Mouse (Mus musculus) ES-Bruce4 (cell line): ENCODE measurements at regions not wholly inside any gene's neighbourhood (a gene's known extent, or its start where the extent isn't known, plus 50 kb on each side); places are given as distances from the start of the nearest gene placed in this dataset.

Experiments
- CTCF ChIP-seq: IDR thresholded peaks from one replicate; pipeline ENCODE4 v1.8.1; 2011; ENCODE audit warnings: low read depth, low read length
- EP300 ChIP-seq: IDR thresholded peaks from 2 replicates; pipeline ENCODE4 v1.6.1; 2011; ENCODE audit warnings: low read depth, low read length; ENCODE audit not compliant: insufficient read depth
- POLR2A ChIP-seq: IDR thresholded peaks from one replicate; pipeline ENCODE4 v1.8.1; 2011; ENCODE audit warnings: low read length; ENCODE audit not compliant: insufficient read depth

- TF ChIP-seq CTCF (no peak), POLR2A (no peak), EP300 (no peak)
Observed at GRCm38 (mm10) chr2:116299551-116299950, 233.9 kb upstream of the Meis2 start.
